Mouse (Mus musculus) right cerebral cortex, adult 18-20 months (tissue): Measurements from ENCODE around the gene Suco.
A peak's percentile ranks its signal among the peaks of the same experiment; 100 is the strongest.

Experiments used
- DNase-seq: peaks from one replicate; pipeline ENCODE4 v3.0.0; 2022; ENCODE audit warnings: mixed read lengths

The Suco gene

GRCm38 (mm10) chr1:161888823-161889222, 12.3 kb upstream of the Suco start:
- DNase-seq: no peak

DNA sequence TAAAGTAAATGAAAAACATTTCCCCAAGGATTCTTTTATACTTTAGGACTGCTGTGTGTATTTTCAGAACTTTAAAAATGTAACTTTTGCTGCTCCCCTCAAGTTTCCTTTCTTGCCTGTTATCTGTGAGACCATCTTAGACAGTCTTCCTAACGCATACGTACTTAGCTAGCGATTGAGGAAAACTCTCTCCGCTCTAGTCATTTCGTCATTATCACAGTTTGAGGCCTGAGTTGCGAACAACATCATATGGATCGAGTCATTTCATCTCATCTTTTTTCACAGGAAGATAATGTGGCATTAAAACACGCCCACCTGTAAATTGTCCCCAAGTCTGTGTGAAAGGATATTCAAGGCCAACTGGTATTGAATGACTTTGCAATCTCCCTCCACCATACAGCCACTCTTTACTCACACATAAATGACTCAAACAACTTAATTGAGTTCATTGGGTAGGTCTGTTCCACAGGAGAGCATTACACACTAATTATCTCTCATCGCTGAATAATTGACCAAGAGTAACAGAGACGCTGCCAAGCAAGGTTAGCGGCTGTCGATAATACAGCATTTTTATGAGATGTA, 11.3 kb upstream of the Suco start:
- no peak for DNase-seq

GRCm38 (mm10) chr1:161885762-161886161, 9.3 kb upstream of the Suco start:
- no peak for DNase-seq

GRCm38 (mm10) chr1:161877580-161878142, 1.2 kb upstream of the Suco start:
- DNase-seq: no peak

DNA sequence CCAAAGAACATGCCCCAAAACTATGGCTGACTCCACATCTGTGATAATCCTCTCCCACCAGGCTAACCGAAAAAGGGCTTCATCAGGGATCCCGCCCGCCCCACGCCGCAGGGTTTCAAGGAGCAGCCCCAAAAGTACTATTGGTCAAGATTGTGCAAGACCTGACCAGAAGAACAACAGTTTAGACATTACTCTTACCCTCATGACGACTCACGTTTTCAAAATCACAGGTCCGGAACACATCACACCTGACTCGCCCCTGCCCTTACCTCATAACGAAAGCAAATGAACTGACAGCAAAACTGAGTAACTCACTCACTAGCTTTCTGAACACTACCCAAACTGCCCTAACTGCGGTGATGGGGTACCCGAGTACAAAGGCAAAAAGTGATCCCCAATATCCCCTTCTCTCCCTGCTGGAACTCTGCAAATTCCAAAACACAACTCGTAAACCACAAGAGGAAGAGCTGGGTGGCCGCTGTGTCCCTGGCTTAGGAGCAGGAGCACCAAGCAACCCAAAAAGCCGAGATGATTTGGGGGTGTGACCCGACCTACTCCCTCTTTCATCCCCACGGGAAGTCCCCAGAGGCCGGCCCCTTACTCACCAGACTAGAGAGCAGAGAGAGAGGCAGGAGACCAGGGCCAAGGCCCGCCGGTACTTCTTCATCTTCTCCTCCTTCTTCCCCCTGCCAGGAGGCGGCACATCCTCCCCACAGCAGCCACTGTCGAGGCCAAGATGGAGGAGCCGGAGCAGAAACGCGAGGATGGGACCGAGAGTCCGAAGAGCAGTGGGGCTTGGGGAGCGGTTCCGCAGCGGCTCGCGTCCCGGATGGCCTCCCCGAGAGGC, 553 bp downstream of the Suco start:
- DNase-seq: no peak

DNA sequence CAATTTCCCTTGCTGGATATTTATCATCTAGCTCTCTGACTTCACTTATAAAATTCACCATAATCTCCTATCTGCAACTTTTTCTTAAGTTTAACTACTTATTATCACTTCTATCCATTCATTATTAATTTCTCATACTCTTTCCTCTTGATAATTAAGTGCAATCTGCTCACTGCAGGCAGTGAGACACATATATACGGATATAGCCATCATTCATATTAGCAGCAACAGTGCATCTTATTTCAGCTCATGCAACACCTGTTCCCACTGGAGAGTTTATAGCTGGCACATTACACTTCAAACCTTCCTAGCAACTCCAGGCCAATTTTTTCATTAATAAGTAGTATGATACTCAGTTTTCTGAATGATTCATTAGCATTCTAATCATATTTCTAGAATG, 7.1 kb downstream of the Suco start:
- no peak for DNase-seq

DNA sequence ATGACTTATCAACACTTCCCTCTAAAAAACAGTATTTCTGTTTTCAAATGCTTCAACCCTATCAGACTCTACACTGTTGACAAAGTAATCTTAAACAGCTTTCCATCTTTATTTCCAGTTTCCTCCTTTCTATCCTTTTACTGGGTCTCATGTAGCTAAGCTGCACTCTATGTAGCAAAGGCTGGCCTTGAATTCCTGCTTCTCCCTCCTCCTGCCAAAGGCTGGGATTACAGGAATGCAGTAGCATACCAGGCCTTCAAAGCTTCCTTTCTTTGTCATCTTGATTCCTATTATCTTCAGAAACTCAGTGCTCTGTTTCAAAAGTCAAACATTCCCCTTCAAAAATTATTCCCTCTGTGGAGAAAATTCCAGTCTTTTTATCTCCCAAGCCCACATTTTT, 8.1 kb downstream of the Suco start:
- DNase-seq: no peak

GRCm38 (mm10) chr1:161863742-161864141, 12.7 kb downstream of the Suco start:
- no peak for DNase-seq

- no peak for DNase-seq
Measured at GRCm38 (mm10) chr1:161859248-161859647, 17.2 kb downstream of the Suco start.

DNA sequence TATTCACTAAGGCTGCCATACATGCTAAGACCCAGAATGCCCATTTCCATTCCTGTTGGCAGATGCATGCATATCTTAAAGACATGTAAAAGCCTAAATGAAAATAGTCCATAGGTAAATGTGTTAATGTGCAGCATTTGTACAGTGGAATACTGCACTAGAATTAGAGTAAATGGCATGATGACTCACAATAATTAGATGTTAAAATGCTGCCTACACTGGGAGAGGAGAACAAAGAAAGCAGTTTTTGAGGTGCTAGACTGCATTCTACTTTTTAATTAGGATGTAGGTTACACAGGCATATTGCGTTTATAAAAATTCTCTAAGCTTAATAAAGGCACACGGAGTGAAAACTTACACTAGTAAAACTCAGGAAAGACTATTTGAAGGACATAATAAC, 49.8 kb downstream of the Suco start:
- DNase-seq: no peak

GRCm38 (mm10) chr1:161809428-161809827, 67.1 kb downstream of the Suco start:
- DNase-seq: no peak

DNA sequence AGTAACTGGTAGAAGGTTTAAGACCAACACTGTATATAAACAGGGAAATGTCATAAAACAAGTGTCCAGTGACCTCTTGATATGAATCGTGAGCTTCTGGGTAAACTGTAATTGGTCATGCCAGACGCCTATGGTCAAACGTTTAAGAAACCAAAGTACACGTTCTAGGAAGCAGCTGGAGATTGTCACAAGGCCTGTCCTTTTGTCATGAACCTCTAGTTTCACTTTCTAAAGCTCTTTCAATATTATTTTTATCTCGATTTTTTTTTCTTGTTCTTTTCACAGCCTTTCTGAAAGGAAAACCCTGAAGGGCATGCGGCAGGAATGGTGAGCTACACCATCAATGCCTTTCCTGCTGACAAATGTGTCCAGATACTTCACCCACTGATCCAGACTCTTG, 67.5 kb downstream of the Suco start:
- DNase-seq: no peak

- DNase-seq: no peak
Measured at GRCm38 (mm10) chr1:161804541-161804971, 71.9 kb downstream of the Suco start.

- no peak for DNase-seq
Measured at GRCm38 (mm10) chr1:161801321-161801720, 75.2 kb downstream of the Suco start.

DNA sequence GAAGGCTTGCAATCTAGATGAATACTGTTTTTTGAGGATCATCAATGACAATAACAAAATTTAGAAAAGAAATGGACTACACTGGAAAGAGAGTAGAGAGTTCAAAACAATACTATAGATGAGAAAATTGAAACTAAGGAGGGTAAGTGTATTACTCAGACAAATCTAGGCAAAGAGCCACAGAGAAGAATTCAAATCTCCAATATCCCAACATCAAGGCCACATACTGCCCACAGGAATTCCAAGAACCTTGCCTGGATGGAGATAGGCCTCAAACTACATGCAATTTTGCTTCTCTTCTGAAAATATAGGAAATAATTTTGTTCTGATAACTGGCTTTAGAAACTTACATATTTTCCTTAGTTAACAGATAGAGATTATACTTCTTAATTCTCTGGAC, 76.2 kb downstream of the Suco start:
- no peak for DNase-seq

- DNase-seq: no peak
Measured at GRCm38 (mm10) chr1:161799791-161800190, 76.7 kb downstream of the Suco start.

- DNase-seq: no peak
Measured at GRCm38 (mm10) chr1:161798866-161799265, 77.6 kb downstream of the Suco start.

DNA sequence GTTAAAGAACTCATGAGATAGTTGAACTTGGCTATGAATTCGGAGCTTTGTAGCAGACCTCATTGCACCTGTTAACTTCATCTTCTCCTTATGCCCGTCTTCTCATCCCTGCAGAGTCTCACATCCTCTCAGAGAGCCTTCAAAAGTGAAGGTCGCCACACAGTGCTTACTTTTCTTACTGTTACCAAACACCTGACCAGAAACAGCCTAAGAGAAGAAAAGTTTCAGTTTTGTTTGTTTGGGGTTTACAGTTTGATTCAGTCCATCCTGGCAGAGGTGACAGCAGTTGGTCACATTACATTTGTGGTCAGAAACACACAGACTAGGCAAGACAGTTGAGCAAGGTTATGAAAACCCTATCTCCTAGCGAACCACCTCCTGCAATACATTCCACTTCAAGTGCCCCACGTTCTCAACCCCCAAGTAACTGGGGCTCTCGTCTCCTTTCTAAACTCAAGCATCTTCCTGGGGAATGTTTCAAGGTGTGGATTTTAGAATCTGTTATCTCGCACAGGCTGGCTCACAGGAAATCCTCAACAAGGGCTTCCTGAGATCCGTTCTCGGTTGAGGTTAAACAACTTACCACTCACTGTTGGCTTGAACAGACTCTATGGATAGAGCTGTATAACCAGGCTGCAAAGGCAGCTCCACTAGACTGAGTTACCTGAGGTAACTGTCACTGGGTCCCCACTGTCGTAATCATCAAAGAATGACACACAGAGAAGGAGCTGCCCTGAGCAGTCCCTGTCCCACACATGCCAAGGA, 81.9 kb downstream of the Suco start:
- DNase-seq: no peak

GRCm38 (mm10) chr1:161793321-161793720, 83.2 kb downstream of the Suco start:
- DNase-seq: no peak

- no peak for DNase-seq
Measured at GRCm38 (mm10) chr1:161792687-161792969, 83.9 kb downstream of the Suco start.

DNA sequence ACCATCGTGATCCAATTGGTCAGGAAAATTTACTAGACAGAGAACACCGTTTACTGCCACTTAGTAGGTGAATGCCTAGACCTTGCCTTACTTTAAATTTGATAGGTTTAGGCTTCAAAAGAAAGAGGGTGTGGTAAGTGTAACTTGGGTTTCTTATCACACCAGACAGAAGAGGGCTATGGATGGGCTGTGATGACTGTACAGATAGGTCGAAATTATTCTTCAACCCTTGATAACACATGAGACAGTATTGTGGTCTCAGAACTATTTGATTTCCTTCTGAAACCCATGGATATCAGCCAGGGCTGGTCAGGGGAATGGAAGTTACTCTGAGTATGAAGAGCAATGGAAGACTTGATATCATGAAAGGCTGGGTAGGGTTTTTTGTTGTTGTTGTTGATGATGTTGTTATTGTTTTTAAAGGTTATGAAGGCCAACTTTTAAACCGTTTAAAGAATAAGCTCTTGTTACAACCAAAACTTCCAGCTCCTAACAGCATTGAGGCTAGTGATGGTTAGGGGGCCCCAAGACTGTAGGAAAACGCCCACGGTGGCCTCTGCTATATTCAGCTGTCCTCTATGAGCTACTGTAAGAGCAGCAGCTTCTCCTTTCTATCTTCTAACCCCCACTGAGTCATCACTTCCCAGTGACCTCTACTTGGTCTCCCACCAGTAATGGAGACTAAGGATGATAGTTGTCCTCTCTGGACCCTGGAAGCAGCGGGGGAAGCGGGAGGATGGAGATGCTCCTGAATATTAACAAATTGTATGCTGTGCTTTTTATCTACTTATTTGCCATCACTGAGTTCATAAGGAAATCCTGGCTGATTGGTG, 84.4 kb downstream of the Suco start:
- no peak for DNase-seq

GRCm38 (mm10) chr1:161788339-161788738, 88.1 kb downstream of the Suco start, which contains the start of gene Fasl:
Fasl (minus strand) TSS chr1:161788495.
- DNase-seq: peak; percentile 5

- no peak for DNase-seq
Measured at GRCm38 (mm10) chr1:161782725-161783124, 93.8 kb downstream of the Suco start.
